Mouse (Mus musculus) kidney, adult 18-20 months (tissue): Measurements from ENCODE around the gene Hck.
A peak's percentile ranks its signal among the peaks of the same experiment; 100 is the strongest.

Experiments
- DNase-seq: peaks from one replicate; pipeline ENCODE4 v3.0.0; 2021

Hck gene

GRCm38 (mm10) chr2:153107046-153107766 lies 1.1 kb upstream of the Hck start:
- DNase-seq = no peak

- no peak for DNase-seq
Observed at GRCm38 (mm10) chr2:153107802-153108201, 466 bp upstream of the Hck start.

DNA sequence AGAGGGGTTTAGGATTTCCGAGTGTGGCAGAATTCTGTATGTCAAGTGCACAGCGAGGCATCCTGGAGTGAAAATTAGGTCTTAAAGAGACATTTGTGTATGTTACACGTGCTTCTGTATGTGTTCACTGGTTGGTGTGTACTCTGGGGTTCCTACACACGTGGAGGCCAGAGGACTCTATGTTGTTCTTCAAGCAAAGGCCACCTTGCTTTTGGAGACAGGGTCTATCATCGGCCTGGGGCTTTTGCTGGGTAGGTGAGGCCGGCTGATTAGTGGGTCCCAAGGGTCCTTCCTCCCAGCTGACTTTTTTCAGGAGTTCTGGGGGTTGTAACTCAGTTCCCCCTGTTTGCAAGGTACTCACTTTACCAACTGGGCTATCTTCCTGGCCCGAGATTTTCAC lies 1.3 kb downstream of the Hck start:
- DNase-seq = no peak

GRCm38 (mm10) chr2:153111298-153111697 lies 3.0 kb downstream of the Hck start:
- DNase-seq = no peak

- DNase-seq = no peak
Observed at GRCm38 (mm10) chr2:153115679-153116081, 7.4 kb downstream of the Hck start.

GRCm38 (mm10) chr2:153117051-153117486 lies 8.8 kb downstream of the Hck start:
- no peak for DNase-seq

DNA sequence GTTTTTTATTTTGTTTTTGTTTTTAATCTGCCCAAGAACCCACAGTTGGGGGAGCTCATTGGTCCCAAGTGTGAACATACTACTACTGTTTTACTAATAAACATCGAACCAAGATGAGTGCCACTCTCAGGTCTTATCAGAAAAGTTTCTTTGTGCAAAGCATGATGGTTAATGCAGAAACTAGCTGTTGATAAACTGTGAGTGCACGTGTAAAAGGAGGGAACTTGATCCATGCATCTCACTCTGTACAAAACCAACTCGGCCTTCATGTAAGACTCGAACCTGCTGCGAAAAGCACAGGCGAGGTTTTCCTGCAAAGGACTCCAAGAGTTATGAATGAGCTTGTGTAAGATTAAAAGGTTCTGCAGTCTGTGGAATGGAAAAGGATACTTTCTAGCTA lies 11.2 kb downstream of the Hck start:
- DNase-seq = no peak

- DNase-seq = no peak
Observed at GRCm38 (mm10) chr2:153120126-153120525, 11.9 kb downstream of the Hck start.

- DNase-seq = no peak
Observed at GRCm38 (mm10) chr2:153121821-153122615, 13.8 kb downstream of the Hck start.

DNA sequence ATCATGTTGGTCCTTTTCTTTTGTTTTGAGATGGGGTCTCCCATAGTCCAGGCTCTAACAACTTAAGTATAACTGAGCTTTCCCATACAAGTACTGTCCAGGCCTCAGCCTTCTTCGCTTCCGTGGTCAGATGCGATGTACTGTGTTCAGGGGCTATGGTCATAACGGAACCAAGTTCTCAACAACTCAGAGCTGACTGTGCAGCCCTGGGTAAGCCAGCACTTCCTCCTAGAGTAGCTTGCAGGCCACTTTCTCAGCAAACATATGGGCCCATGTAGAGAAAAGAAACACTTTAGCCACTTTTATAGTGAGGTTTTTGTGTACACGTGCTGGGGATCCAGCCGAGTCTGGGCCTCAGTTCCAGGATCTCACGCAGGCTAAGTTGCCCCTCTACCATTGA lies 14.4 kb downstream of the Hck start:
- no peak for DNase-seq

DNA sequence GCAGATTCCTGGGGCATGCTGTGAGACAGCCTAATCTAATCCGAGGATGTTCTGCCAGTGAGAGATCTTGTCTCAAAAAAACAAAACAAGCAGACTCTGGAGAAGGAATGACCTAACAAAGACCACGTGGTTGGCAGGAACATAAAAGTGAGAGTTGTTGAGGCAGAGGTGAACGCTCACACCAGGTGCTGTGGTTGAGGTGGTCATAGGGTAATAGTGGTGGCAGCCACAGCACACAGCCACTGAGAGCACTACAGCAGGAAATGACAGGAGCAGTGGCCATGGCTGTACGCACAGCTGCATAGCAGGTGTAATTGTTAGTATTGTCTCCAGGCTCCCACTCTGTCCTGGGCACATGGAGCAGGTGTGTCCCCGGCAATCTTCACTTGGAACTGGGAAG lies 17.6 kb downstream of the Hck start:
- no peak for DNase-seq

- peak; percentile 31 for DNase-seq
Observed at GRCm38 (mm10) chr2:153131019-153131418, 22.8 kb downstream of the Hck start.

DNA sequence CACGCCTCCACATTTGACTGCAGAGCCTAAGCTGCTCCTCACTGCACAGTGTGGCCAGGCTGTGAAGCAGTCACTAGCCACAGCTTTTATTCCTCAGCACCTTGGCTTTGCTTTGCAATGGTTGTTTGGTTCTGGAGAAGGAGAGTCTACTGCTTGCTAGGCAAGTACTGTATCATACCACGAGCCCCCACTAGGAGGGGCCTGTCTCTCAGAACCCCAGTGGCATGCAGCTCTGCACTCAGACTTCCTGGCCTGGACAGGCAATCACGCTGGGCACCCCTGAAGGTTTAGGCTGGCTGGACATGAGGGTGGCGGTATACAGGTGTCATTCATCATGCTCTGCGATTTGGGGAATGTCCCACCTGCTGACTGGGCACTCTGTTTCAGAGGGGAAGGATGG lies 26.0 kb downstream of the Hck start:
- DNase-seq = no peak

- DNase-seq = no peak
Observed at GRCm38 (mm10) chr2:153136211-153136610, 27.9 kb downstream of the Hck start.

GRCm38 (mm10) chr2:153139158-153139557 lies 30.9 kb downstream of the Hck start:
- DNase-seq = no peak

GRCm38 (mm10) chr2:153139996-153140613 lies 31.8 kb downstream of the Hck start:
- peak; percentile 9 for DNase-seq

DNA sequence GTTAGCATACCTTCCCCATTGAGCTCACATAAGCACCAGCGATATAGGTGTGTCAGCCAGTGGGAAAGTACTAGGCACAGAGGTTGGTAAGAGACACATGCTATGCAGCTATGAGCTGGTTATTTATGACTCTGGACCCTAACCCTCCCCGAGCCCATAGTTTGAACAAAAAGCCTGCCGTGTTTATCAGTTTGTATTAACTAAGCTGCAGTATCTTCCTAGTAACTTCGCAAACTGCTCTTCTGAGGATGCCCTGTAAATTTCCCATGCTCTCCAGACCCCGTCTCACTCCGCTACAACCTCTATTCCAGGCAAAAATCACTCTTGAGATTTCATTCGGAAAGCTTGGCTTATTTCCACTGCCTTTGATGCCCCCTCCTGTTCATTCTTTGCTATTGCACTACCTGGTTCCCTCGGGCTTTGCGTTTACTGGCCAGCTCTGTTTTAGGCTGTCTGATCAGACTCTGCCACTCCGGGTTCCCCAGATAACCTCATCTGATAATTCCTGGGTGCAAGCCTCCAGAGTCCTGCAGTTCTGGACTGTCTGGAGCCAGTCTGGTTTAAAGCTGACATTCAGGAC lies 34.4 kb downstream of the Hck start:
- DNase-seq = peak; percentile 64

DNA sequence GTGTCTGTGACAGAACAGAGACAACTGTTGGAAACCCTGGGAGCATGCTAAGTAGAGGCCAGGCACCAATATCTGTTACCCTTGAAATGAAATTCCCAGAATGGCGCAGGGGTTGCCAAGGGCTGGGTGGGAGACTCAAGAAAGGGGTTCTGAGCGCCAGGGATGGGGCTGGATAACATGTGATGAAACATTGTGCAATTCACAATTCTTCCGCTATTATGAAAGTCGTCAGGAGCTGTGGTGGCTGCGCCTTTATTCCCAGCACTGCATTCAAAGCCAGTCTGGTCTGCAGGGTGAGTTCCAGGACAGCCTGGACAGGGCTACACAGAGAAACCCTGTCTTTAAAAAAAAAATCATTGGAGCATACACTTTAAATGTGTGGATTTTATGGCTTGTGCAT lies 37.1 kb downstream of the Hck start:
- DNase-seq = no peak

DNA sequence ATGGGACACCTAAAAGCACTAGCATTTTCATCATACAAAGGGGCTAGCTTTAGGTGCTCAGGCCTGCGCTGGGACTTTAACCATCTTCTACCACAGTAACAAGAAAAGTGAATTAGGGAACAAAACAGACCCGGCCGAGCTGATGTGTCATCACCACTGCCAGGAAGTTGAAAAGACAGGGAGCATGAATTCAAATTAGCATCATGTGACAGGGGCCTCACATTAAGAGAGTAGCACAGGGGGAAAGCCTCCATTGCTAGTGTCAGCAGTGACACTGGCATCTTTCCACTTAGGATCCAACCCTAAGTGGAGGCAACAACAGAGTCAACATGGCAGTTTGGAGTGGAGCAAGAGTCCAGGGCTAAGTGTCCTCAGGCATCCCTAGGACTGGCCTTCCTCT lies 39.0 kb downstream of the Hck start:
- no peak for DNase-seq

- peak; percentile 69 for DNase-seq
Observed at GRCm38 (mm10) chr2:153147715-153148114, 39.4 kb downstream of the Hck start.

DNA sequence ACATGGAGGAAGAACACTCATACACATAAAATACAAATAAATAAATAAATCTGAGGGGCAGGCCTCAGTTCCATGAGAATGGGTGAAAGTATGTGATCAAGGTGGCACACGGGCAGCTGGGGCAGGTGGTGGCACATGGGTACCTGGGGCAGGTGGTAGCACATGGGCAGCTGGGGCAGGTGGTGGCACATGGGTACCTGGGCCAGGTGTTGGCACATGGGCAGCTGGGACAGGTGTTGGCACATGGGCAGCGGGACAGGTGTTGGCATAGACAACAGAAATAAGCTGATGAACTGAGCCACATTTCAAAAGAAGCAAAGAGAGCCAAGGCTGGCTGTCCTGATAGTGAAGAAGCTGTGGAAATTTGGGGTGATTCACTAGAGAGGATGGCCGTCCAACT lies 41.5 kb downstream of the Hck start:
- DNase-seq = no peak

DNA sequence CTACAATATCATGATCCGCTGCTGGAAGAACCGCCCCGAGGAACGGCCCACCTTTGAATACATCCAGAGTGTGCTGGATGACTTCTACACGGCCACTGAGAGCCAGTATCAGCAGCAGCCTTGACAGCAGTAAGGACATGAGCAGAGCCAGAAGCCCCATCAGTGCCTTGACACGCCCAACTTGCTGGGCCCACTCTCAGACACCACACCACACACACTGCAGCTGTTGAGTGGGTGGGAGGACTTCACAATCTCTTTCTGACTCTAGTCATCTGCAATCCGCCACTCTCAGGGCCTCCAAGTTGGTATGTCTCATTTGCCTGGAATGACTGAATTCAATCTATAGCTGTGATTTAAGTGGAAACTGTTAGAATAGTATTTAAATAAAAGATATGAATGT lies 42.8 kb downstream of the Hck start:
- no peak for DNase-seq

DNA sequence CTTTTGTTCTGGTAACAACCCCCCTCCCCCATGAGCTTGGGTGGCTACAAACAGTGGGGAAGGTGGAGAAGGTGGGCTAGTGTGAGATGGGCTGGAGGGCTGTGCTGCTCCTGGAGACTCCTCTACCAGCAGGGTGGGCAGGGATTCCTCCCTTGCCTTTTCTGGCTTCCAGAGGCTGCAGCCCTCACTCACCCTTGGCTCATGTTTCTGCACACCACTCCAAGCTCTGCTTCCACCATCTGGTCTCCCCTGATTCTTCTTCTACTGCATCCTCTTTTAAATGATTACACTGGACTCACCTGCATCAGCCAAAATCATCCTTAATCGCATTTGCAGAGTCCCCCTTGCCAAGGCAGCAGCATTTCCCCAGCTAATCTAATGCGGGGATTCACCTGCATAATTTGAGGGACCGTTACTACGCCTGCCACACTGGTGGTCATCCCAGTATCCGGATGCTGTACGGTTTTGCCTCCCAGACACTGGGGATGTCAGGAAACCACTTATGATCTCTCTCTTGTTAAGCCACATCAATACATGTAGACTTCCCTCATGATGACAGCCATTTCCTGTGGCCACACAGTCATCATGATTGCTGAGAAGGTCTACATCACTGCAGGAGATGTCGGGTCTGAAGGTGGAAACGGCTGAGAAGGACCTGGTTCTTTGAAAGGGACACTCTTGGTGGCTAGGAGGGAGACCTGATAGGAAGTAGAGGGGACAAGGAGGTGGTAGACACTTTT lies 43.8 kb downstream of the Hck start:
- DNase-seq = no peak
